Mouse (Mus musculus) gastrocnemius, adult 2 months (tissue): ENCODE measurements around the gene Foxp1. TPM values are rescaled to one million over a fixed set of nuclear protein-coding genes. Genes with fewer than 3 reads are reported as not detected.

Source experiments
- DNase-seq: peaks from one replicate; pipeline ENCODE4 v3.0.0; 2022
- H3K27ac ChIP-seq: fragments of 200-600 bp; 2 replicates; pipeline ENCODE4 v1.8.1; 2022; ENCODE audit warnings: mild to moderate bottlenecking
- H3K4me3 ChIP-seq: fragments of 200-600 bp; 2 replicates; pipeline ENCODE4 v1.8.1; 2022; ENCODE audit warnings: mild to moderate bottlenecking, moderate library complexity
- CTCF ChIP-seq: fragments of 200-600 bp; IDR thresholded peaks from 2 replicates; pipeline ENCODE4 v1.8.1; 2022; ENCODE audit warnings: antibody characterized with exemption, mild to moderate bottlenecking, moderate library complexity
- intact Hi-C: fragments of 180-260 bp; cut with DNase I; formaldehyde crosslinking; loops from one replicate; pipeline ENCODE4 v1.15.1; 2025
- total RNA-seq, 2 experiments: library from RNA; stranded (reverse); gene quantifications; 2 replicates each; pipeline ENCODE4 v1.2.3; 2021

The Foxp1 gene
- total RNA-seq, 2 experiments from 2014 or later, result 17.4 to 20.9 TPM

DNA sequence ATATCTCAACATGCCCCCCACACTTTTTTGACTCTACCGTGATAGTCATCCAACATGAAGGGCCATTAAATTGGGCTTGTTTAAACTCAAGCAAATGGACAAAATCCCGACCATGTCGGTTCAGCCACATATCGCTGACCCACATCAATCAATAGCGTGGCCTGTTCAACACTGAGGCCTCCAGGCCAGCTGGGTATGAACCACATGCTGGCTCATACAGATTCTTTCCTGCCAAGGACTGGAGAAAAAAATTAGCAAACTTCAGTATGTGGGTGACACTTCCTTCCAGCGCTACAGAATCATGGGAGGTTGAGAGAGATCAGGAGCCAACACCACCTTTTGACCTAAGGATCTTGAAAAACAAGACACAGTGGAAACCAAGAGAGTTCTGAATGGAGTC, 150.5 kb downstream of the Foxp1 start:
- DNase-seq, result no peak
- Histone ChIP-seq H3K4me3 (no peak overlapping the region), H3K27ac (no peak overlapping the region)
- TF ChIP-seq CTCF, result no peak
- intact Hi-C loops, result no loop called here

DNA sequence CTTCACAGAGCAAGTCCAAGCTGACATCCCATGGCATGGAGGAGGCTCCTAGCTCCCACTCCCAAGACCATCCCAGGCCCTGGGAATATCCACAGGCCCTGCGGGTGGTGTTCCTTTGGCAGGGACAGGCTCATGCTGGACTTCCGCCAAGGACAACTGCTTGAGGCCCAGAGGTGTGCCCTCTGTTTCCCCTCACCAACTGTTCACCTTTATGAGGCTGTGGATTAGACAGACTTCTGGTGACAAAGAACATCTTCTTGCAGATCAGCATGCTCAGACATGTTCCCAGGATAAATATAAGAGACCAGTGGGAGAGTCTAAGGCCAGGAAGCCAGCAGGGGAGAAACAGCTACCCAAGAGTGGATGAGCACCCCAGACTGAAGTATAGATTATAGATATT, 152.6 kb downstream of the Foxp1 start:
- TF ChIP-seq CTCF, result no peak
- H3K4me3 ChIP-seq, result no peak overlapping the region
- no peak overlapping the region for H3K27ac ChIP-seq
- DNase-seq, result no peak
- intact Hi-C loops, result no loop called here

DNA sequence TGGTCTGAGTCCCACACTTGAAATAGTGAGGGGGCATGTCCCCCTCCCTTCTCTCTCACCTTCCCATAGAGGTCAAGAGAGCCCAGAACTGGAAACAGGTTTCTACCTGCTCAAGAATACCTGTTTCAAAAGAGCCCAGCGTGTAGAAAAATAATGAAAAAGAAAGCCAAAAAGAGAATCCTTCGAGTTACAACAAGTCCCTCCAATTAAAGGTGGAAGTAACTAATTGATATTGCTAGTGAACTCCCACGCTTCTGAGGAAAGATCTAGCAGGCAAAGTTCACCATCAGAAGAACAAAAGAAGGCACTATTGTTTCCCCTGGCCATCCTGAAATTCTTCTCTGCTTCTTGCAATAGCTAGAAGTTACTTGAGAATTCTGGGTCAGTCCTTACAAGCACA, 153.4 kb downstream of the Foxp1 start:
- TF ChIP-seq CTCF, result no peak
- intact Hi-C loops, result no loop called here
- no peak overlapping the region for H3K27ac ChIP-seq
- no peak for DNase-seq
- no peak overlapping the region for H3K4me3 ChIP-seq

DNA sequence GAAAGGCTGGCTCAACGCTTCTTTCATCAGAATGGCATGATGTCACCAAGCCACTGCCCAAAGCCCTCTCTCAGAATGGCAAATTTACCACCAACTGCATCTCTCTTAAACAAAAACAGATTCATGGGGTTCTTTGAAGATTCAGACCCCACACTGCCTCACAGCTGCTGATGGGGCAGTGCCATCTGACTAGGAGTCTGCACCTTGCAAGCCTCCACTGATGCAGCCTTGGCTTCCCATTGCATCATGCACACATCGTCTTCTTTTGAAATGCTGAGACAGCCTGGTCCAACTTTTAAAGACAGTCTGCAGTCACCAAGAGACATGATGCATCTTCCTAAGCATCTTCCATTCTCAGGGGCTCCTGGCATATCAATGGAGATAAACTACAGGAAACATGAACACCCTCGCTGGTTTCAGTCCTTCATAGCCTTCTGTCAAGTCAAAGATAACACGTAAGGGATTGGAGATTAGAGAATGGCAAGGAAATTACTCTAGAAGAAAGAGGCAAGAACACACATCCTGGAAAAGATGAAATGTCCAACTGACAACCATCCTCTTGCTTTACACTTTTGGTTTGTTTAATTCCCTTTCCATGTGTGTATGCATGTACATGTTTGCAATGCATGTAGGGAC, 154.3 kb downstream of the Foxp1 start:
- no peak for DNase-seq
- Histone ChIP-seq H3K27ac (no peak overlapping the region), H3K4me3 (no peak overlapping the region)
- intact Hi-C loops, result no loop called here
- no peak for TF ChIP-seq CTCF

DNA sequence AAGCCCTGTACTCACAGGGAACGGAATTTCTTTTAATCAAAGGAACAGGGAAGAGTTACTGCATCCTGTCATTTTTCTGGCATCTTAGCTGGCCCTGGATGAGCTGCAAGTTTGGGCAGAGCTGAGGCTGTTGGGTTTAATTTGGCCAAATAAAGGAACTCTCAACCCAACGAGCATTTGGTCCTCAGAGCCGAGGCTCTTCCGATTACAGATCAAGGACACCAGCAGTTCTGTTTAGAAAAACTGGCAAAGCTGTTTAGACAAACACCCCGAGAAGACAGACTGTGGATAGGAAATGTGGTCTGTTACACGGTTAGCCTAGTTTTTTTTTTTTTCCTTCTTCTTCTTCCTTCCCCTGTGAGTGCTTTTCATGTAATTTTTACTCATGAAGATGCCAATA, 158.0 kb downstream of the Foxp1 start:
- Histone ChIP-seq H3K27ac (no peak overlapping the region), H3K4me3 (no peak overlapping the region)
- no peak for TF ChIP-seq CTCF
- intact Hi-C loops, result no loop called here
- no peak for DNase-seq

DNA sequence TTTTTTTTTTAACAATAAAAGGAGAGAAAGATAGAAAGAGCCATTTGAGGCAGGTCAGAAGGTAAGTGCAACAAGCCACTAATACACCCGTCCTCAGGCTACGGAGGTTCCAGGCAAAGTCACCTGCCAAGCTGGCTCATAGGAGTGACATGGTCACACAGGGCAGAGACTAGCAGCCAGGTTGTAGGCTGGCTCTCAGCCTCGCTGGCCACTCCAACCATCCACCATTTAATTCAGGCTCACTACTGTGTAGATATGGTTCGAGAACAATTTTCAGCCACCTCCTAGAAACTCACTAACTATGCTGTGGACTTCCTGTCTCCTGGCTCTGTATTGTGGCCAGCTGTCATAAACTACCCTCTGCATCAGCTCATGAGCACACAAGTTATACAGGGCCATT, 161.9 kb downstream of the Foxp1 start:
- Histone ChIP-seq H3K4me3 (no peak overlapping the region), H3K27ac (no peak overlapping the region)
- peak; percentile 25 for DNase-seq
- no peak for TF ChIP-seq CTCF
- intact Hi-C loops, result no loop called here

DNA sequence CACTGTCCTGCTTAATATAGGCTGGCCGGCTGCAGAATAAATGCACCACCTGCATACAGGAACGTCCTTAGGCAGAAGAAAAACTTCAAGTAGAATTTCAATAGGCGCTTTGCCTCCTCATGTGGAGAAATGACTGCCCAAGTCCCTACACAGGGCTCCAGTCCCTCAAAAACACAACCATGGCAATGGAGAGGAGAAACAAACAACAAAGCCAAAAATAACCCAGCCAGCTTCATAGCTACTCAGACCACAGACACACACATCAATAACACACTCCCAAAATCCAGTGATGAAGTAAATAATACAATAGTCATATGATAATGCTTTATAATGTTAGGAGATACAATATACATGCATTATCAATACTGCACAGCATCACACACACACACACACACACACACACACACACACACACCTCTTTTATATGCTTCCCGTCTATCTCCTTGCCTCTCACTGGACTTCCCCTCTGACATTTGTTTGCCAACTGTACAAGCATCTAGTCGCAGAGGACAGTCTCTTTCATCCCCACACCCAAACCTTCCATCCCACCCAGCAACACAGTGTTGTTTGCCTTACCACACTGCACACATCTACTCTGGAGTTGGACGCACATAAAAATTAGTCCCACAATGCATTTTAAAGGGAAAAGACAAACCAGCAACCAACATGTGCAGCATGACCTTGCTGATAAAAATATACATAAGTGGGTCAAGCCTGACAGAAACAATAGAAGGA, 162.6 kb downstream of the Foxp1 start:
- TF ChIP-seq CTCF, result no peak
- intact Hi-C loops, result no loop called here
- Histone ChIP-seq H3K27ac (peak overlapping the region; percentile 56), H3K4me3 (no peak overlapping the region)
- DNase-seq, result no peak

DNA sequence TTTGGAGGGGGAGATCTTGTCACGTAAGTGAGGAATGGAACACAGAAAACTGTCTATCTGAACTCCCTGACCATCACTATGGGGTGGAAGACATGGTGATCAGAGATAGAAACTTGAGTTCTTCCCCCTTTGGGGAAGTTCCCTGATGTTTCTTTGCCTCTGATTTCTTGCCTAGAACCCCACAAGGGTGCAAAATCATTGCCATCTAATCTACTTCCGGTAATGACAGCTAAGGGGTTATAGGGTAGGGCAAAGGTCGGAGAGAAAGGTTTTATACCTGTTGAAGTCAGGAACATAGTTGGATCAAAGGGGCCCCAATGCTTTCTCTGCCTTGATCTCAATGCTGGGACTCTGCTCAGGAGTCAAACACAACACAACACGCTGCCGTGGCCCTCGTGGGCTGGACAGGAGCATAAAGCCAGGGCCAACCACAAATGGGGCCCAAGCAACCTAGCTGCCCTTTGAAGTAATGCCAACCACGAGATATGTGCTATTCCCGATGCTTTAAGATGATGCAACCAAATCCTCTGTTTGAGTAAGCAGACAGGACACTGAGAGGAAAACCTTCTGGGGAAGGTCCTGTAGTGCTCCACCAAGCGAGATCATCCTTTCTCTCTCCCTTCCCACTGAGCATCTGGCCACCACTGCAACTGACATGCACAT, 163.4 kb downstream of the Foxp1 start:
- intact Hi-C loops, result no loop called here
- Histone ChIP-seq H3K4me3 (no peak overlapping the region), H3K27ac (peak overlapping the region; percentile 56)
- TF ChIP-seq CTCF, result no peak
- no peak for DNase-seq

DNA sequence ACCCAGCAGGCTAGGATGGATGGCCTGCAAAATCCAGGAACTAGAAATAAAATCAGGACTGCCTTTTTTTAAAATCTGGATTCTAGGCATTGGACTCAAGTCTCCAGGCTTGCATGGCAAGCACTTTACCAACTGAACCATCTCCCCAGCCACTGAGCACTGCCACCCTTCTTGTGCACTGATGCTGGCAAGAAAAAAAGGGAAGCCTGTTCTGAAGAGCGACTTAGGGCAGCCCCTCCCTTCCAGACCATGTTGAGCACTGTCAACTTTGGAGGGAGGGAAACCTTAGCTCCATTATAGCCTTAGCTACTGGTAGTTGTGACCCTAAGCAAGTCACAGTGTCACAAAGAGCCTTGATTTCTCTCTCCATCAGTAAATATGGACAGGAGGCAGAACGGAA, 164.6 kb downstream of the Foxp1 start:
- intact Hi-C loops, result no loop called here
- no peak for TF ChIP-seq CTCF

DNA sequence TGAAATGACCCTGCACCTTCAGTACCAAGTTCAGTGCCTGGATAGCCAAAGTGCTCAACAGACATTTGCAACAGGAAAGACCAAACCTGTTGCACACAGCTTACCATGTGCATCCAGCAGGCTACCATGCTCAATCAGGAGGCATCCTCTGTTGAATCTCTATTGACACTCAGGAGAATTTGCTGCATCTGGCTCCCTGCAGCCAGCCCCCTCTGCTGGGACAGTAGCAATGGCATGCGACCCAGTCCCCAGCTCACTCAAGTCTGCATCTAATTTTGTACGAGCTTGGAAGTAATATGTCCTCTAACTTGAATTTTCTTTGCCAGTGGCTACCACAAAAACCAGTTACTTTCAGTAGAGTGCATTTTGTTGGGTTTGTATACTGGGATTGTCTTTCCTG, 168.2 kb downstream of the Foxp1 start:
- no peak for DNase-seq
- no peak for TF ChIP-seq CTCF
- Histone ChIP-seq H3K27ac (no peak overlapping the region), H3K4me3 (no peak overlapping the region)
- intact Hi-C loops, result no loop called here

More for the DNA sequence above, 164.6 kb downstream of the Foxp1 start:
- H3K4me3 ChIP-seq, result no peak overlapping the region
- no peak overlapping the region for H3K27ac ChIP-seq
- no peak for DNase-seq

DNA sequence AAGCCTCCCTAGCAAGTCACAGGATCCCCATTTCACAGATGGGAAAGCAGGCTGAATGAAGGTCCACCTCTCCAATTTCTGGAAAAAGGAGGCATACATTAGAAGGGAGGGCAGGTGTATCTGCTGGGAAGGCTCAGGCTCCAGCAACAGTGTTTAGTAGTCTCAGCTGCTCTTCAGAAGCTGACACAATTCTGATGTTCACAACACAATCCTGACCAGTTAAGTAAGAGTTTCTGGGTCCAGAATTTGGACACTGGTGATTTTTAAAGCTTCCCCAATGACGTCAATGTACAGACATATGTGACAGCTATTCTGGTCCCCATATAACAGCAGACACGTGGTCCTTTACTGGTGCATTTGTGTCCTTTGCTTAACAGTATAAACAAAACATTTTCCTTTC, 169.1 kb downstream of the Foxp1 start:
- Histone ChIP-seq H3K27ac (no peak overlapping the region), H3K4me3 (no peak overlapping the region)
- intact Hi-C loops, result no loop called here
- no peak for DNase-seq
- TF ChIP-seq CTCF, result no peak

DNA sequence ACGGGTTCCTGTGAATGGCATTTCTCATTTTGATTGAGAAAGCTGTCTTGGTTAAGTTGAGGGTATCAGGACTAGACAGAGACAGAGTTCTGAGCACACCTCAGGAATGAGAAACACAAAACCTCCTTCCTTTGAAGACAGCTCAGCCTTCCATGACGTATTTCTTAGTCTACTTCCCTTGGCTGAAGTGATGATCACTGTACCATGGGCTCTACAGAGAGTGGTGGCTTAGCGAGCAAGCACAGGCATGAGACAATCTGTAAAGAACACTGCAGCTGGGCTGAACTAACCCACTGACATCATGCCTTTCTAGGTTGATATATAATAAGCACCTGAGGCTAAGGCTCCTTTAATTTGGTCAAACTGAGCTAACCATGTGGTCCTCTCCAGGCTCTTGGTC, 172.0 kb downstream of the Foxp1 start:
- H3K4me3 ChIP-seq, result no peak overlapping the region
- DNase-seq, result no peak
- TF ChIP-seq CTCF, result no peak
- intact Hi-C loops, result no loop called here
- no peak overlapping the region for H3K27ac ChIP-seq

DNA sequence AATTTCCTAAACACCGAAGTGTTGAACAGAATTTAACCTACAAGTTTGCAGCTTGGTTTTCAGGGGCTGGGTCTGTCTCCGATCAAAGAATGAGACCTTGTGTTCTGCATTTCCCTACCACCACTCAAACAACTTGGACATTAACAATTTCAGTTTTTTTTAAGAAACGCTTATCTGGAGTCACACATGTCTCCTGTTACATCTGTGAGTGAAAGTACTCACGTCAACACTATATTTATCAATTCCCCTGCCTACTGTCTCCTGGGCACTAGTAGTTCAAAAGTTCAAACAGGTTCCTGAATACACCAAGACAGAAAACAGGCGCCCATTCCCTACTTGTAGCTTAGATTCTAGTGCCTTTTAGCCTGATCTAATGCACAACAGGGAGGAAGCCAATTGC, 172.4 kb downstream of the Foxp1 start:
- DNase-seq, result no peak
- intact Hi-C loops, result no loop called here
- TF ChIP-seq CTCF, result no peak
- H3K27ac ChIP-seq, result no peak overlapping the region
- H3K4me3 ChIP-seq, result no peak overlapping the region

DNA sequence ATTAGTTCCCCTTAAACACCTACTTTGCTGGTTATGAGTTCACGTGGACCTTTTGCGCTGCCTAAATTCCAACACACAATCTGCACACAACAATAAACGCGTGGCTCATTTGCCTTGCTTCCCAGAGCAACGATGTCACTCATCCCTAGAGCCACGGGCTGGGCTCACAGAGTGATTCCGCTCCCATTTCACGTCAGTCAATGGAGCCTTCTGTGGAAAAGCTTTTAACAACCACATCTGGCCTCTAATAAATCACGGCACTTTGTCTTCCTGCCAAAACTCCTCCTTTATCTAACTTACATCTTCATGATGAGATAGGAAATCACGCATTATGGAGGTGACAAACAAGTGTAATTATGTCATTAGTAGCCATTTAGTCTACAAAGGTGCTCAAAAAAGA, 174.7 kb downstream of the Foxp1 start:
- Histone ChIP-seq H3K27ac (no peak overlapping the region), H3K4me3 (no peak overlapping the region)
- DNase-seq, result no peak
- TF ChIP-seq CTCF, result no peak
- intact Hi-C loops, result no loop called here
